Mouse (Mus musculus) erythroblast, embryonic 14.5 days (primary cell): ENCODE data around the gene Atrnl1.

Source experiments
- GATA1 ChIP-seq: IDR thresholded peaks from 2 replicates; pipeline ENCODE4 v1.6.1; 2012; ENCODE audit warnings: low read length, inconsistent platforms, mixed read lengths
- TAL1 ChIP-seq: IDR thresholded peaks from 3 replicates; pipeline ENCODE4 v1.6.1; 2012; ENCODE audit warnings: low read length, inconsistent platforms, mixed read lengths

DNA sequence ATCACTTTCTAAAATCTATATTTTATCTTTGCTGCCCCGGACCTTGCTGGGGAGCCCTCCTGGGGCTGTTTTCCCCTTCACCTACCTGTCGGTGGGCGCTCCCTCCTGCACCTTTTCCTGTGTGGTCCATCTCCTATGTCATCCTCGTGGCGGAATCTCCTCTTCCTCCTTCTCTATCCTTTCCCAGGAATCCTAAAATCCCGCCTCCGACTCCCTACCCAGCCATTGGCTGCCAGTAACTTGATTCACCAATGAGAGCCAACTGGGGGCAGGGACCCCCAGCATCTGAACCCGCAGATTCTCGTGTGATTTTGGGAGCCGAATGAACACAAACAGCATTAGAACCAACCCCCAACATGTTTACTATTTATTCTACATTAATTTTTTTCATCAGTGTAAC lies 57.1 kb downstream of the Atrnl1 start:
- no peak for TF ChIP-seq GATA1
- no peak for TF ChIP-seq TAL1
